Mouse (Mus musculus): ENCODE measurements around the gene Wbp1. TPM values are rescaled to one million over a fixed set of nuclear protein-coding genes. Genes with fewer than 3 reads are reported as not detected.

Gene Wbp1
- polyA plus RNA-seq, 1 experiment from 2014 or later: 233 TPM

DNA sequence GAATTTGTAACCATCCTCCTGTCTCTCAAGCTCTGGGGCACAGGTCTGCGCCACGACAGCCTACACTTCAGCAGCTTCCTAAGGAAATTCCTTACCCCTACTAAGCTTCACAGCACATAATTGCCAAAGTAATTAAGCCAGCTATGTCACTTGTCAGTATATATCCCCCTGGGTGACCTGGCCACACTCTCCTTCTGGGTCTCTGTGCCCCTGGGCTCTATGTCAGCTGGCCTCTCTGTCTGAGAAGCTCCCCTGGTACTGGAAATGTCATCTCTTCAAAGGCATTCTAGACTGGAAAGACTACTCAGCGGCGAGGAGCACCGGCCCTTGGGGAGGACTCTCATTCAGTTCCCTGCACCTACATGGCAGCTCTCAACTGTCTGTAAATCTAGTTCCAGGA lies 1.6 kb upstream of the Wbp1 start:
- Histone ChIP-seq H3K36me3 (peaks cover 17% of the 10 kb centered on the region), H3K27ac (no peak overlapping the region), H3K9me3 (no peaks in the 10 kb centered on the region), H3K9ac (peak overlapping the region; percentile 96), H3K4me2 (replicated peaks) (peak overlapping the region; percentile 88), H3K4me3 (no peak overlapping the region), H3K27me3 (replicated peaks) (no peaks in the 10 kb centered on the region), H3K4me1 (peaks cover 45% of the 10 kb centered on the region)
- 68% methylated on average over 5 of the region's 5 CpGs for WGBS
- no peak for ATAC-seq (ENCODE audit: low FRiP score, low read depth)

DNA sequence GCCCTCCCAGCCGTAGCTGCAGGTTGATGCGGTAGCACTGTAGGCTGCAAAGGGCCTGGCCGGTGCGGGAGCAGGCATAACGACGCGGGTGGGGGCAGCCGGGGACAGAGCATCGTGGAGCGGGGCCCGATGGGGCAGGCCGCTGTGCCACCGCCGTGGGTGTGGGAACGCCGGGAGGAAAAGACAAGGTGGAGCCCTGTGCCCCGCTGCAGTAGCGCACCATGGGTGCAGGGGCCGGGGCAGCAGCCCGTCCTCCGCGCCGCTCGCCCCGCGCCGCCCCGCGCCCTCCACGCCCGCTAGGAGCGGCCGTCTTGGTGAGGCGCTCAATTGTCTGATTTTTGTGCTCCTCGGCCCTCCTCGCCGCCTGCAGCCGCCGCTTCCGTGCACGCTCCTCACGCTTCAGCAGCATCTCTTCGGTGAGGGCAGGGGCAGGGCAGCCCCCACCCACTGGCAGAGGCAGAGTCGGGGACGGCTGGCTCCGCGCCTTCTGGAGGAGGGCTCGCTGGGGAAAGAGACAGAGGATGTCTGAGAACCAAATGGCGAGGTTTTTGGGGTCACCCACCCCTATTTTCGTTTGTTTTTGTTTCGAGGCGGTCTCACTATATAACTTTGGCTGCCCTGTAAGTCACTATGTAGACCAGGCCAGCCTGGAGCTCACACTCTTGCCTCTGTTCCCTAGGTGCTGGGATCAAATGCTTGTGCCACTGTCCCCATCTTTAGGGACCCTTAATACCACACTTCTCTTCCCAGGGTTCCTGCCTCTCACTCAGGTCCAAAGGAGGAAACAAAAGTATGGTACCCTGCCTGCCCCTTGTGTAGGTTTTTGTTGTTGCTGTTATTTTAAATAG lies 728 bp upstream of the Wbp1 start:
- Histone ChIP-seq H3K4me2 (replicated peaks) (peak overlapping the region; percentile 88), H3K27ac (peak overlapping the region; percentile 99), H3K9me3 (no peaks in the 10 kb centered on the region), H3K4me1 (peaks cover 50% of the 10 kb centered on the region), H3K27me3 (replicated peaks) (no peaks in the 10 kb centered on the region), H3K36me3 (peaks cover 25% of the 10 kb centered on the region), H3K9ac (peak overlapping the region; percentile 96), H3K4me3 (peak overlapping the region; percentile 71)
- under 1% methylated on average over 49 of the region's 52 CpGs for WGBS
- peak; percentile 18 for ATAC-seq (ENCODE audit: low FRiP score, low read depth)

DNA sequence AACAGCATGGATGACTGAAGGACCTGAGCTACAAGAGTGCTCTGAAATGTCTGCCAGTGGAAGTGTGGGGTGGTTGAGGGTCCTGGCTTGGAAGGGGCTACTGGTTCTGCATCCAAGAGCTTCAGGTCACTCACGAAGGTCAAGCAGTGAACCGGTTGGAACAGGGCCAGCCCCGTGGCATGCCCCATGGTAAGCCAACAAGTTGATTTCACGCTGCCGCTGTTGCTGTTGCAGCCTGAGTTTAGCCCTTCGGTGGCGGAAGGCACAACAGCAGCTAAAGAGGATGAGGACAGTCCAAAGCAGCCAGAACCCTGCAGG lies 1.7 kb downstream of the Wbp1 start:
- Histone ChIP-seq H3K9ac (peak overlapping the region; percentile 93), H3K4me3 (peak overlapping the region; percentile 72), H3K4me2 (replicated peaks) (peak overlapping the region; percentile 88), H3K27ac (no peak overlapping the region), H3K9me3 (no peaks in the 10 kb centered on the region), H3K27me3 (replicated peaks) (no peaks in the 10 kb centered on the region), H3K36me3 (peaks cover 29% of the 10 kb centered on the region), H3K4me1 (peaks cover 64% of the 10 kb centered on the region)
- ATAC-seq (ENCODE audit: low FRiP score, low read depth): no peak
- whole genome bisulfite sequencing: 74% methylated on average over 7 of the region's 7 CpGs

- Histone ChIP-seq H3K4me2 (replicated peaks) (peak overlapping the region; percentile 88), H3K27me3 (replicated peaks) (no peaks in the 10 kb centered on the region), H3K27ac (no peak overlapping the region), H3K4me3 (no peak overlapping the region; the same call in 1 of the 2 replicates), H3K4me1 (peaks cover 63% of the 10 kb centered on the region), H3K9me3 (no peaks in the 10 kb centered on the region), H3K9ac (peak overlapping the region; percentile 93), H3K36me3 (peaks cover 29% of the 10 kb centered on the region)
- 85% methylated on average over 14 of the region's 14 CpGs for WGBS
- ATAC-seq (ENCODE audit: low FRiP score, low read depth): no peak
These were observed 2.3 kb downstream of the Wbp1 start for GRCm38 (mm10) chr6:83118825-83119733.

DNA sequence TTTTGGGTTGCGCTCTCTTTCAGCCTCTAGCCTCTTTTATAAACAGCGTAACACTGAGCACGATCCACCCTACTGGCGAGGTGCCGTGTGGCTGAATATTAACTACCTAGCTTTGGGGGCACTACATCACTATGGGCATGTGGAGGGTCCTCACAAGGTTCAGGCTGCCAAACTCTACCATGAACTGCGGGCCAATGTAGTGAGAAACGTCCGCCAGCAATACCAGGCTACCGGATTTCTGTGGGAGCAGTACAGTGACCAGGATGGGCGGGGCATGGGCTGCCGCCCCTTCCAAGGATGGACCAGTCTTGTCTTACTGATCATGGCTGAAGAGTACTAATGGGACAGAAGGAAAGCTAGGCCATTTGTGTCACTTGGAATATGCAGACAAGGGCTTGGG lies 3.0 kb downstream of the Wbp1 start:
- Histone ChIP-seq H3K36me3 (peaks cover 29% of the 10 kb centered on the region), H3K4me2 (replicated peaks) (0 out of 2 replicates have a peak overlapping the region, but pooled peaks have one; percentile 7), H3K9me3 (no peaks in the 10 kb centered on the region), H3K9ac (no peak overlapping the region), H3K4me3 (no peak overlapping the region), H3K27ac (no peak overlapping the region), H3K27me3 (replicated peaks) (no peaks in the 10 kb centered on the region), H3K4me1 (peaks cover 57% of the 10 kb centered on the region)
- WGBS: 86% methylated on average over 11 of the region's 11 CpGs
- no peak for ATAC-seq (ENCODE audit: low FRiP score, low read depth)

- Histone ChIP-seq H3K4me1 (peaks cover 51% of the 10 kb centered on the region), H3K9me3 (no peaks in the 10 kb centered on the region), H3K4me2 (replicated peaks) (0 out of 2 replicates have a peak overlapping the region, but pooled peaks have one; percentile 7), H3K27ac (no peak overlapping the region), H3K9ac (0 out of 2 replicates have a peak overlapping the region, but pooled peaks have one; percentile 8), H3K27me3 (replicated peaks) (no peaks in the 10 kb centered on the region), H3K36me3 (peaks cover 29% of the 10 kb centered on the region), H3K4me3 (no peak overlapping the region)
- WGBS: 90% methylated on average over 13 of the region's 13 CpGs
- no peak for ATAC-seq (ENCODE audit: low FRiP score, low read depth)
These were observed 3.7 kb downstream of the Wbp1 start for GRCm38 (mm10) chr6:83117616-83118015.

DNA sequence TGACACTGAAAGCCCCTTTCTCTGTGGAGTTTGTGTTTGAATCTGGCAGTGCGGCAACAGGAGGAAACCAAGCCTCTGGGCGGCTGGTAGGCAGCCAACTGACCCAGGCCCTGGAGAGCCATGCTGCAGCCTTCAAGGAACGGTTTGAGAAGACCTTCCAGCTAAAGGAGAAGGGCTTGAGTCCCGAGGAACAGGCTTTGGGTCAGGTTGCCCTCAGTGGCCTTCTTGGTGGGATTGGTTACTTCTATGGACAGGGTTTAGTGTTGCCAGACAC lies 4.3 kb downstream of the Wbp1 start:
- WGBS: 92% methylated on average over 4 of the region's 4 CpGs
- H3K4me3 ChIP-seq: no peak overlapping the region
- 0 out of 2 replicates have a peak overlapping the region, but pooled peaks have one; percentile 90 for H3K9ac ChIP-seq
- no peaks in the 10 kb centered on the region for H3K9me3 ChIP-seq
- ATAC-seq (ENCODE audit: low FRiP score, low read depth): no peak
- peak overlapping the region; percentile 98; the same call in 1 of the 2 replicates for H3K4me2 ChIP-seq (replicated peaks)
- peaks cover 47% of the 10 kb centered on the region for H3K4me1 ChIP-seq
- H3K36me3 ChIP-seq: peaks cover 29% of the 10 kb centered on the region
- no peak overlapping the region for H3K27ac ChIP-seq
- no peaks in the 10 kb centered on the region for H3K27me3 ChIP-seq (replicated peaks)

GRCm38 (mm10) chr6:83116373-83117164 lies 4.8 kb downstream of the Wbp1 start:
- H3K27ac ChIP-seq: no peak overlapping the region
- no peak for ATAC-seq (ENCODE audit: low FRiP score, low read depth)
- peaks cover 29% of the 10 kb centered on the region for H3K36me3 ChIP-seq
- H3K4me3 ChIP-seq: peak overlapping the region; percentile 84
- peak overlapping the region; percentile 90 for H3K9ac ChIP-seq
- no peaks in the 10 kb centered on the region for H3K9me3 ChIP-seq
- peaks cover 47% of the 10 kb centered on the region for H3K4me1 ChIP-seq
- 83% methylated on average over 11 of the region's 11 CpGs for WGBS
- H3K27me3 ChIP-seq (replicated peaks): no peaks in the 10 kb centered on the region
- peak overlapping the region; percentile 98 for H3K4me2 ChIP-seq (replicated peaks)

DNA sequence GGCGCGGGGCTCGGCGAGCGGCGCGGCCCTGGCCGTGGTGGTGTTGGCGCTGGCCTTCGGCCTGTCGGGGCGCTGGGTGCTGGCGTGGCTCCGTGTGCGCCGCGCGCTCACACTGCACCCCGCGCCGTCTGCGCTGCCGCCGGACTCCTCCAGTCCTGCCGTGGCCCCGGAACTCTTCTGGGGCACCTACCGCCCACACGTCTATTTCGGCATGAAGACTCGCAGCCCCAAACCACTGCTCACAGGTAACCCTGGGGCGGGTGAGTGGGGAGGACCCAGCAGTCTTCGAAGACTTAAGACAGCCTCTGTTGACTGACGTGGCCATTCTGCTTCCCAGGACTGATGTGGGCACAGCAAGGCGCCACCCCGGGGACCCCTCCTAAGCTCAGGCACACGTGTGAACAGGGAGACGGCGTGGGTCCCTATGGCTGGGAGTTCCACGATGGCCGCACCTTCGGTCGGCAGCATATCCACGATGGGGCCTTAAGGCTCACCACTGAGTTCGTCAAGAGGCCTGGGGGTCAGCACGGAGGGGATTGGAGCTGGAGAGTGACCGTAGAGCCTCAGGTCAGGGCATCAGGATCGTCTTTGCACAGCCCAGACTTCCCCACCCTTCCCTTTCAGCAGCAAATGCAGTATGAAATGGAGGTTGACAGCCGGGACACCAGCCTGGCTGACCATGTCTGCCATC lies 5.5 kb downstream of the Wbp1 start:
- H3K9ac ChIP-seq: peak overlapping the region; percentile 90
- no peaks in the 10 kb centered on the region for H3K27me3 ChIP-seq (replicated peaks)
- ATAC-seq (ENCODE audit: low FRiP score, low read depth): peak; percentile 39
- H3K9me3 ChIP-seq: no peaks in the 10 kb centered on the region
- peaks cover 47% of the 10 kb centered on the region for H3K4me1 ChIP-seq
- H3K4me2 ChIP-seq (replicated peaks): peak overlapping the region; percentile 98
- 2% methylated on average over 48 of the region's 48 CpGs for WGBS
- H3K36me3 ChIP-seq: peaks cover 29% of the 10 kb centered on the region
- peak overlapping the region; percentile 57 for H3K27ac ChIP-seq
- H3K4me3 ChIP-seq: peak overlapping the region; percentile 84

DNA sequence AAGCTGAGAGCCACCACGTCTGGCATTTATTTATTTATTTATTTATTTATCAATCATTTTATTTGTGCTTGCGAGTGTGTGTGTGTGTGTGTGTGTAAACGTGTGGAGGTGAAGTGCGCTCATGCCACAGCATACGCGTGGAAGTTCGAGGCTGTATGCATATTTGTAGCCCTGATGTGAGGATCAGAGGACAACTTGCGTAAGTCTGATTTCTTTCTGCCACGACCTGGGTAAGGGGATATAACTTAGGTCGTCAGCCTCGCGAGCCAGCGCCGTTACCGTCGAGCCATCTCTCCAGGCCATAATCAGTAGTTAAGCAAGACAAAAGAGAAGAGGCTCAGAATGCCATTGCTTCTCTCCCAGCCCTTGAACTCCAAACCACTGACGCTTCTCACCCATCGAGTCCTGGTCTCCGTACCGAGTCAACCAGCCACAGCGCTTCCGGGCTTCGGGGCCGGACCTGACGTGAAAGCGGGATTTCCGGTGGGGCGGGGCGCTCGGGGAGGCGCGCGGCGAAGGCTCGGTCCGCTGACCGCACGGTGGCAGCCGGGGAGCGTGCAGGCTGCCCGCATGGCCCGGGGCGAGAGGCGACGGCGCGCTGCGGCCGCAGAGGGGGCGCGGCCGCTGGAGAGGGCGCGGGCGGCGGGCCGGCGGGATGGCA lies 6.2 kb downstream of the Wbp1 start, which contains the start of gene Mogs:
Gene Mogs, plus strand, starts transcription at position 486 of the 661 bp plus-strand sequence.
- H3K9ac ChIP-seq: peak within 1 kb of the TSS; percentile 90
- H3K4me2 ChIP-seq (replicated peaks): peak within 1 kb of the TSS; percentile 98
- peak within 1 kb of the TSS; percentile 57 for H3K27ac ChIP-seq
- WGBS: 2% methylated on average over 58 of the region's 58 CpGs
- peak within 1 kb of the TSS; percentile 84 for H3K4me3 ChIP-seq
- H3K4me1 ChIP-seq: peaks cover 45% of the 10 kb centered on the region
- H3K27me3 ChIP-seq (replicated peaks): no peaks in the 10 kb centered on the region
- H3K36me3 ChIP-seq: peaks cover 29% of the 10 kb centered on the region
- ATAC-seq (ENCODE audit: low FRiP score, low read depth): peak; percentile 77
- H3K9me3 ChIP-seq: no peaks in the 10 kb centered on the region
